Mouse (Mus musculus) myocyte (in vitro differentiated cells): ENCODE data around the gene Ddx54.

Experiments
- E2F4 ChIP-seq: IDR thresholded peaks from one replicate; pipeline ENCODE4 v1.6.1; 2011; ENCODE audit warnings: mild to moderate bottlenecking, control low read depth, moderate library complexity; ENCODE audit not compliant: insufficient read depth
- MAX ChIP-seq: IDR thresholded peaks from one replicate; pipeline ENCODE4 v1.6.1; 2011; ENCODE audit warnings: low read depth, mild to moderate bottlenecking, control low read depth
- POLR2A ChIP-seq: IDR thresholded peaks from one replicate; pipeline ENCODE4 v1.6.1; 2011; ENCODE audit warnings: low read depth, mild to moderate bottlenecking, control low read depth, moderate library complexity; ENCODE audit not compliant: insufficient read length
- SRF ChIP-seq: IDR thresholded peaks from one replicate; pipeline ENCODE4 v1.6.1; 2011; ENCODE audit warnings: low read depth; ENCODE audit not compliant: control insufficient read depth, insufficient read length
- TCF12 ChIP-seq: IDR thresholded peaks from one replicate; pipeline ENCODE4 v1.6.1; 2011; ENCODE audit warnings: mild to moderate bottlenecking, control low read depth; ENCODE audit not compliant: poor library complexity, insufficient read depth, severe bottlenecking
- USF1 ChIP-seq: IDR thresholded peaks from one replicate; pipeline ENCODE4 v1.6.1; 2011; ENCODE audit warnings: low read depth, mild to moderate bottlenecking, control low read depth, moderate library complexity

DNA sequence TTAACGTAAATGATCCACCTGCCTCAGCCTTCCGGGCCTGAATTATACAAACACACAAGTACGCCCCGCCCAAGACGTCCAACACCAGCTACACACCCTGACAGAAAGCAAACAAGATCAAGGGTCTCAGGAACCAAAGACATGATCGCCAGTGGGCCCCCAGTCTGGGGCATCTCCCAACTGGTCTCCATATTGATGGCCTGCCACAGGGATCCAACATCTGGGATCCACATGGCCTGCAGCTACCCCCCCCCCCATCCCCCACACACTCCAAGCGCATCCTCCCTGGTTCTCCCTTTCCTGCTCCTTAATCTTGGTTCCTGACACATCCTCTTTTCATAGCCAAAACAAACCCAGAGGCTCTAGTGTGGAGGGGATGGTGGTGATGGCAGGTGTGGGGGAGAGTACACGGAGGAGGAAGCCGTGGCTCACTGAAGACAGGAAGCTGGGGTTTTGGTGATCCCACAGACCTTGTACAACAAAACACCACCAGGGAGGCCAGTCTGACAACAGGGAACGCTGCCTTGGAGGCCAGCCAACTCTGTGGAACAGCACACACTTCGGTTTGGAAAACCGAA lies 33.9 kb upstream of the Ddx54 start:
- no peak for TF ChIP-seq USF1
- no peak for TF ChIP-seq POLR2A
- TF ChIP-seq SRF, result no peak
- peak; percentile 73 for TF ChIP-seq MAX
- no peak for TF ChIP-seq E2F4
- peak; percentile 45 for TF ChIP-seq TCF12
